Mouse (Mus musculus): ENCODE data around the gene Sgk1.

Gene Sgk1

DNA sequence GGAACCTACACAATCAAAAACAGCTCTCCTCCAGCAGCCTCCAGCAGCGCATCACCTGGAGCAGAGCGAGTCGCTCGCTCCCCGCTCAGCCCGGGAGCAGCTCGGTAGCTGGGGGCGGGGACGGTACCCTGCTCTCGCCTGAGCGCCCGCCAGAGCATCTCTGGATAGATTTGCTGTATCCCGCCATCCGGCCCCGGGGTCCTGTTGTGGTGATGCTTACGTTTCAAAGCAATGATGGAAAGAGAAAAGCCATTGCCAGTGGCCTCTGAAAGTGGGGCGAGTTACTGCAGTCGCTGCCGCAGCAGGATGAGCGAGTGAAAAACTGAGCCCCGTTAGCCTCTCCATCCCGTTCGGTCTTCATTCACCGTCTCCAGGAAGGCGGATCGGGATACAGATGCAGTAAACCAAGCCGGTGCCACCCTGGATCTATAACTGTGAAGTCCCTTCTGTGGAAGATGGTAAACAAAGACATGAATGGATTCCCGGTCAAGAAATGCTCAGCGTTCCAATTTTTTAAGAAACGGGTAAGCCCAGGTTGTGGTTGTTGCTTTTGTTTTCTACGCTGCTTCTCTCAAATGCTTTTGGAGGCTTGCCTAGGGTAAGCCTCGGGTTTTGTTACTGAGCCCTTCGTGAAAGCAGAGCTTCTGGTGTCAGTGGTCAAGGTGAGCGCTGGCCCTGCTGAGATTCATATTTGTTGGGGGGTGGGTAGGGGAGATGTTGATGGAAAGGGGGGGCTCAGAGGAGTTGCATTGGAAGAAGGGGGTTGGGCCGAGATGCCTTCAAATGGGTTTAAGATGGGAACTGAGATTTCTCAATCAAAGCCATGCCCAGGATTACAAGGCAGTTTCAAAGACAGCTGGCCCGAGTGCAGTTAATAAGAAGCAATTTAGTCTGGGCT lies at the start of gene Sgk1:
Gene Sgk1, plus strand, starts transcription at position 1 of the 898 bp plus-strand sequence.
- no peak for DNase-seq (ENCODE audit: extremely low read depth, insufficient read length, low spot score)

DNA sequence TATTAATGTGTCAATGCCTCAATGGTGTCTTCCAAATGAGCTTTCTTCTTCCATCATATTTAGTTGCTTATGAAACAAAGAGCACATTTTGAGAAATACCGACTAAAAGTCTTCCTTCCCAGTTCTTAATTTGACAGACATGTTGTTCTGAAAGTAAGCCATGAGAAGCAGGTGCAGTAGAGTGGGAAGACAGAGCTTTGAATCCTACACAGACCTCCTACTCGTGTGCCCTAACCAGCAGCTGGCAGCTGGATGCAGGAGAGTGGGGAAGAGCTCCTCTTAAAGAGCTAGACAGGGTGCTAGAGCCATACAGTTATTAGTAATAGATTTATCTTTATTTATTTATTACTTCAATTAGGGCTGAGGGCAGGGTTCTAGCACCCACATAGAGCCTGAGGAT lies 49.7 kb upstream of the Sgk1 start:
- DNase-seq (ENCODE audit: extremely low read depth, insufficient read length, low spot score): no peak

DNA sequence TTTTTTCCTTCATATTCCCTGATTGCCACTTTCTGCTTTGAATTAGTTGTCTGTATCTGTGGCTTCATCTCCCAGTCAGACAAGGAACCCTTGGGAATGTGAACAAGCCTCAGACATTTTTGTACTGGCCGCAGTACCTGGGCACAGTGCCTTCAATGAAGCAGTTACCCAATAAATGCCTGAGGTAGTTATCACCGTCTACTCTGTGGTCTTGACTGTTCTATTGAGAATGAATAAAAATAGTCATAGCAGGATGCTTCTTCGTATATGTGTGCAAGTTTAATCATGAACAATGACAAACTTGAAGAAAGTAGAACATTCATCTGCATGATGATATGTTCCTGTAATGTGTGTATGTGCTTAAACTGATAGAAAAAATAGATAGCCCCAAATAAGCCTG lies 48.2 kb upstream of the Sgk1 start:
- DNase-seq (ENCODE audit: extremely low read depth, insufficient read length, low spot score): peak; percentile 76

DNA sequence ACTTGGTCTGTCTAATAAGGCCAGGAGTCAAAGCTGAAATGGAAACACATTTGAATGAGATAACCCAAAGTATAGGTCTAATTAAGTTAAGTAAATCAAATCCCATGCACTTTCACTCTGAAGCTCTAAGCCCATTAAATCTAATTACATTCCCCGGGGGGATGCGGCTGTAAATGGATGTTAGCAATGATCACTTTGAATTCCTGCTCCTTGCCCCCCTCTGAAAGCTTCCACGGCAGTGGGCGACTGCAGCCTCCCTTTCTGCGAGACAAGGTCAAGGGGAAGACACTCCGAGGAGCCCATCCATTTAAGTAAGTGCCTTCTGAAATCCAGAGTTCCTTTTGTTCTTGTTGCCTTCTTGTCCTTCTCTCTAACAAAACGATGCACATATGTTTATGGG lies 46.9 kb upstream of the Sgk1 start:
- DNase-seq (ENCODE audit: extremely low read depth, insufficient read length, low spot score): no peak

DNA sequence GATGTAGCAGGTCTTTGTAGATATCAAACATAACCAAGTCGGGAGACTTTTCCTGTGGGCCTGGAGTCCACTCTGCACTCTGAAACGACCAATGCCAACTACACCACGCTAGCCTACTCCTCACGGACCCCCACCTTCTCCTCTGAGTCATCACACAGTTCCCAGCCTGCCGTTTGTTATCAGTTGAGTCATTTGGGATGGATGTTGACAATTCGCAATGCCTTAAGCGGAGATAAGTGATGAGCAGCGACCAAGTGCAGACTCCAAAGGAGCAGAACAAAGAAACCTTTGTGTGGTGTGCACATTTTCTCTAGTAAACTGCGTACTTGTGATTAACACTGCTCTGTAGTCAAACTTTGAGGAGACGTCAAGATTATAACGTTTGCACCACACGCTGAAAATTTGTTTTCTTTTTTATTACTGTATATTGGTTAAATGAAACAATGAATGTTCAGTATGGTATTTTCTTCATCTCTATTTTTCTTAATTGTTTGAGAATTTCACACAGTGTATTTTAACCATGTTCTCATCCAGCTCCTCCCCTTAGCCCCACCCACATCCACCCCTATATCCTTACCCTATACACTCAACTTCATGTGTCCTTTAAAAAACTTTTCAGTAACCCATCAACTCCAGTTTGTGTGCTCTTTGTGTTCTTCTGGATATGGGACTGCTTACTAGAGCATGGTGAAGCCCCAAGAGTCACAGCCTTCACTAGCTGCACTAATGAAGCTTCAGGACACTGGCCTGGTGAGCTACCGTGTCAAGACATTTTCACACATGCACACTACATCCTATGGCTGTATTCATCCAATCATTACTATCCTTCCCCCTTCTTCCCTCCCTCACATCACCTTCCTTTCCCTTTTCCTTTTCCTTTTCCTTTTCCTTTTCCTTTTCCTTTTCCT lies 42.5 kb upstream of the Sgk1 start:
- DNase-seq (ENCODE audit: extremely low read depth, insufficient read length, low spot score): peak; percentile 9

DNA sequence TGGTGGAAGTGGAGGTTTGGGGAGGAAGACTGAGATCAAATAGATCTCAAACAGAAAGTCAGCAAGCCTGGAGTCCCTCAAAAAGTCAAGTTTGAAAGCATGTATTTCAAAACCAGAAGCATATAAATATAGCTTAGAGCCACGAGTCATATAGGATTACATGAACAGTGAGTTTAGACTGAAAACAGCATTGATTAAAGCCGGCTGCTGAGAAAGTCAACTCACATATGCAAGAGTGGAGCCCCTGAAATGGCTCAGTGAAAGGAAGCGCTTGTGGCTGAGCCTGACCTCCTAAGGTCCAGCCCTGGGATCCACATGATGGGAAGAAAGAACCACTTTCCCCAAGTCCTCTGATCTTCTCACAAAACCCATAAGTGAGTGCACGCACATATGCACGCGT lies 38.7 kb upstream of the Sgk1 start:
- DNase-seq (ENCODE audit: extremely low read depth, insufficient read length, low spot score): no peak

DNA sequence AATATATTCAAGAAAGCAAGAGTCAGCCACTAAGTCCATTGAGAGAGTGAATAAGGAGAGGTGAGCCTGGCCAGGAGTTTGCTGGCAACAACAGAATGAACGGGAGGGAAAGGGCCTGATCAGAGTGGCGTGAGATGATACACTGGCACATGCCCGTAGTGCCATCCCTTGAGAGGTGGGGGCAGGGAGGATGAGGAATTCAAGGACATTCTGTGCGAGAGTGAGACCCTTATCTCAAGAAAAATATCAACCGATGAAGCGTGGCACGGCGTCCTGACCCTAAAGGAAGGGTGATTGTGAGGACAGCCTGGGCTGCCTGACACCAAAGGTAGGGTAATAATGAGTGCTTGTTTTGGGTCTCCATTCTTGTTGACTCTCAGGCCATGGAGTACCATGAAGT lies 38.1 kb upstream of the Sgk1 start:
- no peak for DNase-seq (ENCODE audit: extremely low read depth, insufficient read length, low spot score)

DNA sequence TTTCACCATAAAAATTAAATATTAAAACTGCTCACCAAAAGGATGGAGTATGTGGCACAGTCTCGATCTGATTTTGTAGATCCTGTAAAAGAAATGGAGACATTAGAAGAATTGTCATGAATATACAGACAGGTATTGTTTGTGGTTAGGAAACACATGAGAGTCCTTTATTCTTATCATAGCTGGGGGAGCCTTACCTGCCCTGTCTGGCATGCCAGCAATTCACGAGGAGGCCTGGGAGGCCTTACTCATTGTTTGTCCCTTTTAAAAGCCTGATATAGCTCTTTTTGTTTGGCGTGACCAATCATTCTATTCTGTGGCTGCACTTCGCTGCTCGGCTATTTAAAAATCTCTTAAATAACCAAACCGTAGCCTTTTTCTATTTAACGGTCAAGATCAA lies 37.6 kb upstream of the Sgk1 start:
- DNase-seq (ENCODE audit: extremely low read depth, insufficient read length, low spot score): no peak

DNA sequence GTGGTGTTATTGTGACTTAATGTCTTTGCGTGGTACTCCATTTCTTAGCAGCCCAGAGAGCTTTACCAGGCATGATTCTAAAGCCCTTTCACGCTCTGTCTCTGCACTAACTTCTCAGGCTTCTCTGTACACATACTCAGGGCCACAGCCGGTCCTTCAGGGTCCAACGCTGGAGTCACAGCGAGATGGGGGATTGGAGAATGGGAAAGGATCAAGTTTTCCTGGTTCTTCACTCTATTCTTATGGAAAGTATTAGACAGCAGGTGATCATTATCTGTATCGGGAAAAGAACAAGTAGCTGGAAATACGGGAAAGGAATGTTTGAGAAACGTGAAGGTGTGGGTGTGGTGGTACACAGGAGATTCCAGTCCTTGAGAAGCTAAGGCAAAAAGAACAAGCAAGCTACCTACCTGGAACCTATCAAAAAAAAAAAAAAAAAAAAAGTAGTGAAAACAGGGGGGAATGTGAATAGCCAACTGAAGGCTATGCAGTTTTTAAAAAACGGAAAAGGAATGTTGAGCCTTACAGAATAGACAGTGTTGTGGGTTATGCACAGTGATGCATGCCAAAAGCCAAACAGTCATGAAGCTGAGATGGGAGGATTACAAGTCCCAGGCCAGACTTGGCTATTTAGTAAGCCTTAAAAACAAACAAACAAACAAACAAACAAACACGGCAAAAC lies 36.2 kb upstream of the Sgk1 start:
- DNase-seq (ENCODE audit: extremely low read depth, insufficient read length, low spot score): no peak

DNA sequence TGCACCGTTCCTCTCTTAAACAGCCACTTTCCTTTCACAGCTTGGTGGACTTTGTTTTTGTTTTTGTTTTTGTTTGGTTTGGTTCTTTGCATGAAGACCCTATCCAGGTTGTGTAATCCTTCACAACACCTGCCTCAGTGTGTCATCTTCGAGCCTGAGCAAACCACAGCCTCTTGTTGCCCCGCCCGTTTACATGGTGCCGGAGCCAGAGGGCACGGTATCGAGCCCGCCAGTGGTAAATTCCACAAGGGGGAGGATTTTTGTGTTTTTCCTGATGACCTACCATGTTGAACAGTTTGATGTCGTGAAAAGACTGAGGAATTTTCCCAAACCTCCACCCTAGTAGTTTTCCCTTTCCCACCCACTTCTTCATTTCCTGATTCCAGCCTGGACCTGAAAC lies 35.6 kb upstream of the Sgk1 start:
- DNase-seq (ENCODE audit: extremely low read depth, insufficient read length, low spot score): no peak

DNA sequence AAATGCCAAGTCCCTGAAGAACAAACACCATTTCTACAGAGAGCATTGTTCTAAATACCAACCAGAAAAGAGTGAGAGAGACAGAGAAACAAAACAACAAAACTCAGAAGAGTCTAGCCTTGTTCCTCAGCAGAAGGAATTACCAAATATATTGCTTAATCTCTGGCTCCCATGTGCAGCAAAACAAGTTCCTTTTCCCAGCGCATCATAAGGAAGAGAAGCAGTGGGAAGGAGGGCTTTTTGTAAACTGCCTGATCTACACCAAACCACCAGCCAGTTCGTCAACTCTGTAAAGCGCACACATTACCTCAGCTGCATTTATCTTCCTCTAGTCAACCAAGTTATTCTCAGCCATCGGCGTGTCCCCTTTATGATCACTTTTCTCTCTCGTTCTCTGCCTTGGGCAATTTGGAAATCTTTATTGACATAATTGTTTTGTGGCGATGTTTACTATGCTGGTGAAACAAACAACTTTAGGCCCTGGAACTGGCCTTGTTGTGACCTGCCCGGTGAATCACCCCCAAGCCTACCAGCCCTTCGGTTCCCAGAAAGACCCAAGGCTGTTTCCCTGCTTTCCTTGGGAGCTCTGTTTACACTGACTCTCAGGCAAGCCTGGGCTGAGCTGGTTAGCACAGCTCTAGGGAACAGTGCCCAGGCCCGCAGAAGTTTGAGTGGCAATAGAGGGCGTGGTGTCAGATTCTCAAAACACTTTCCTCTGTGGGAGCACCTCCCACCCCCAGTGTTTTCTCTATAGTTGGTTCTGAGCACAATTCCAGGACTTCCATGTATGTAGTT lies 34.8 kb upstream of the Sgk1 start:
- DNase-seq (ENCODE audit: extremely low read depth, insufficient read length, low spot score): no peak

DNA sequence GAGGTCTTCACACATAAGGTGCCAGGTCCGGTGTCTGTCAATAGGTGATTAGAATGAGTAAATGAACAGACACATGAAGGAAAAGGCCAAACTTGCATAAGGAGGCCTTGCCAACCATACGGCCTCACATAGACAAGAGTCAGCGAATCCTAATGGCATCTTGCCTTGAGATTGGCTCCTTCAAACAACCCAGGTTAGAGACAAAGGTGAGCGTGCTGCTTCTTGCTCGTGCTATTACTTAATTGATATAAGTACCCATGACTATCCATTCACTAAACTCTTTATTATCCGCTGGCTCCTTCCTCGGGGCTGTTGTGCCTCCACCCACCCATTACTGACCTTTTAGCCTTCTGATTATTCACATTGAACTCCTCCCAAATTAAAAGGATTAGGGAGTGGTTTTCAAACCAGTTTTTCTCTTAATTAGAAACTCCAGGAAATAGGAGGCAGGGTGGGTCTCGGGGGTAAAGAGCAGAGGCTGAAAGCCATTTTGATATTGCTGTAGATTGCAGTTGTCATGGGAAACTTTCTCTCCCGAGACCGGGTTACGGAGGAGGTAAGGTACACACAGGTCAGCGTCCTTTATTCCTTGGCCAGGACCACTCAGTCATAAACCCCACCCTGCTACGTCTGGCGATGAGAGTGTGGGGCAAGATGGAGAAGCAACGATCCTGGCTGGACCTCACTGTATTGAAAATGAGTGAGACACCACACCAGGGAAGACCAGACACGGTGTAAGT lies 33.9 kb upstream of the Sgk1 start:
- DNase-seq (ENCODE audit: extremely low read depth, insufficient read length, low spot score): no peak

DNA sequence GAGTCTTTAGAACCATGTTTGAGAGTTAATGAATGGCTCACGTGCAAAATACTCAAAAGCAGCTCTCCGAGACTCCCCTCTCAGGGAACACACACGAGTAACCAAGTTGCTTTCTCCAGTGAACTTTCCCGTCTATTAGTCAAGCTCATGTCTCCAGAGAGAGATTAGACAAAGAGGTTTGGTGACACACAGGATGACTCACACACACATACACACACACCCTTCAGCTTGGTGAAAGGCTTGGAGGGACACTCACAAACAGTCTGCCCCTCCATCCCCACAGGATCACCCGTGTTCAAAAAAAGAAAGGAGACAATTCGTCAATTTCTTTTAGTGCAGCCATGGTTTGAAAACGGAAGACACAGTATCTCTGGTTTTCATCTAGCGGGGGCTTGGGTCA lies 32.7 kb upstream of the Sgk1 start:
- peak; percentile 60 for DNase-seq (ENCODE audit: extremely low read depth, insufficient read length, low spot score)

DNA sequence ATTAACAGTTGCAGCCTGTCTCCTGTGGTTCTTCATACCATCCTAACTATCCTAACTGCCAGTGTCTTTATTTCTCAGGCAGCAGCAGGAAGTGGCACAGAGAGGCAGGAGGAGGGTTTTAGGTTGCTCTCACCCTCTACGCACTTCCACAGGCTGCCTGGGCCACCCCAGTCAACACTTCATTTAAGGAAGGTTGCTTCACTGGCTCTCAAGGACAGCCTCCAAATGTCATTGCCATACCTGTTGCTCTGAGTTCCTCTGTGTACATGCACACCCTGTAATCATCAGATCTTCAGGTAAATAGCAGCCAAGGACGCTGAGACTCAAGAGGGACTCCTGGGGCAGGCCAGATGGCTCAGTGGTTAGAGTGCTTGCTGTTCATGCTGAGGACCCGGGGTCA lies 31.7 kb upstream of the Sgk1 start:
- no peak for DNase-seq (ENCODE audit: extremely low read depth, insufficient read length, low spot score)

DNA sequence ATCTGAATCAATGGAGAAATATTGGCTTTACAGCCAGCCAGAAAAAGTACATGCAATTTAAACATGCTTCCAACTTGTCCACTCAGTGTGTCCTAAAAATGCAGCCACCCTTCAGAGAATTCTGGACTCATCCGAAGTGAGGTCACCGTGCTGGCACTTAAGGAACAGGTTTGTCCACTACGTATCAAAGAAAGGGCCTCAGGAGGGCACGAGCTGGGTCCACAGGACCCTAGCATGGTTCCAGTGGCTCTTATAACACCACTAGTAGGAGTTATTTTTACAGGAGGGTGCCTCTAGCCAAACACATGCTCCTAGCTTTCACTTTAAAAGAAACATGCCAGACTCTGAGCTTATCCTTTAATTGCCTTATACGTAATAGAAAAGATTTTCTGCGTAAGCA lies 28.9 kb upstream of the Sgk1 start:
- DNase-seq (ENCODE audit: extremely low read depth, insufficient read length, low spot score): no peak

DNA sequence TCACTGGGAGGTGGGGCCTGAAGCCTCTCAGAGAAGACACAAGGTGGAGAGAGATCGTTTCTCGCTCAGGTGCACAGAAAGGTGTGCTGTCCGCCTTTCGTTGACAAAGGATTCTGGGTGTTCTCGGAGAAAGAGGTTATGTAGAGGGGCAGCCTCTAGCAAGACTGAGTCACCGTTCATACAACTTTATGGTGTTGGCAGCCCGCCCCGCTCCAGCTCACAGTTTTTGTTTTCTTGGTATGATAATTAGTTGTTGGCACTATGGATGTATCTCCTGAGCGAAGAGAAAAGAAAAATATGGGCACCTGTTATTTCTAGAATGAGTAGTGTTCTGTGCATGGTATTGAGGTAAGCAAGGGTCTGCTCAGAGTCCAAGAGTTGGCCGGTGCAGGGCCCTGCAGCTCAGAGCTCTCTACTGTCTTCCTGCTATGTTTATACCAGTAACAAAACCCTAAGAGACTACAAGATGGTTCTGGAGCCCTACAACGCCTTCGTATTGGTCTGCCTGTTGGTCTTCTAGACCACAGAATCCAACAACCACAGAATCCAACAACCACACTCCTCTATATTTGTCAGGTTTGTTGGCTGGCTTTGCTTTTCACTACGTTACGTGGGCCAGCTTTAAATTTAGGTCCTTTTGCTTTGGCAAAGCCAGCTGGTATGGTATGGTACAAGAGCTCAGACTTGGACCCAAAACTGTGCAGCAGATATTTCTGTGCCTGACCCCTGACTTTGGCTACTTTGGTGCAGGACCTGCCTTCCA lies 28.2 kb upstream of the Sgk1 start:
- DNase-seq (ENCODE audit: extremely low read depth, insufficient read length, low spot score): peak; percentile 21

DNA sequence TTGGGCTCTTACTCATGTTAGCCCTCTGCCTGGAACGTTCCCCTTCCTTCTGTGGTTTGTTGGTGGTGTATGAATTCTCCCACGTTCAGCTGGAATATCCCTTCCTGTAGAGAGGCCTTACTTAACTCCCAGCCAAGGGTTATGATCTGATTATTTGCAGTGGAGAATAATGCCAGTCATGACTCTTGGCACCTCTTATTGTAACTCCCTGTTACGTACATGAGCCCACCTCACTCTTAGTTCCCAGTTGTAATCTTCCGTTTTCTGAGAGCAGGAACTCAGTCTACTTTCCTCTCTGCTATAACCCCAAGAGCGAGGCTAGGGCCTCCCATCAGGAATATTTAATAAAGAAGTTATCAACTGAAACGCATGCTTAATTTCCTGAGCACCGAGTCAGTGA lies 26.6 kb upstream of the Sgk1 start:
- DNase-seq (ENCODE audit: extremely low read depth, insufficient read length, low spot score): no peak

DNA sequence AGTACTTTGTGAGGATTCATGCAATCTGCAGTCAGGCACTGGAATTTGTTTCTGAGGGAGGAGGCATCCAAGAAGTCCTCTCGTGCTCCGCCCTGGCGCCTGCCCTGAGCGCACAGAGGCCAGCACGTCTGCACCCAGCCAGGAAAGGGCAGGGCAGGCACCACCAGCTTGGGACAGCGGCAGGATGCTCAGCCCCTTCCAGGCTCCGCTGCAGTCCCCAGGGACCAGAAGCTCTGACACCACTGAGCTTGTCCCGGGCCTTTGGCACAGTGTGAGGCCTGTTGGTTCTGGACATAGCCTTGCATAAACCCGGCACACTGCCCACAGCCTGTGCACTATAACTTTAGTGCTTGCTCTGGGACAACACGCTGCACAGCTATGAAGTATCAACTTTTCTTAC lies 24.3 kb upstream of the Sgk1 start:
- DNase-seq (ENCODE audit: extremely low read depth, insufficient read length, low spot score): peak; percentile 91

DNA sequence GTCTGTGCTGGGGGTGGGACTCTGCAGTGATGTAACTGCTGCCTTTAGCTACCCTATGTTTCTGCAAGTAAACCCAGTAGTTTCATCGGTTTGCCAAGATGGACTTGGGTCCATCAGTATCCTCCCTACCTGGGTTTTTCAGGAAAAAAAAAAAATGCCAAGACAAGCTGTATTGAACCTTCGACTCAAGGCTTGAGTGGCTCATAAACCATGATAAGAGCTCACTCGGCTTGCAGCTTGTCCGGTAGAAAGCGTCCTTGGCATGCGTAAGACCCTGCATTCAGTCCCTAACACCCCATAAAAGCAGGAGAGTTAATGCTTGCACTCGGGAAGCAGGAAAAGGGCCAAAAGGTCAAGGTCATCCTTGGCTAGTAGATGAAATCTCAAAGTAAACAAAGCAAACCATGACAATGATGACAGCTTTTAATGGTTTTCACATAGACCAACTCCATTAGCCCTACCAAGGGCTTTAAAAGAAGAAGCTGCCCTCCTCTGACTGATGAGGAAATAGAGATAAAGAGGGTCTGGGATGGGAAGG lies 23.5 kb upstream of the Sgk1 start:
- no peak for DNase-seq (ENCODE audit: extremely low read depth, insufficient read length, low spot score)
